Mouse (Mus musculus) bone marrow, adult 2 months (tissue): Measurements from ENCODE around the gene Fam76a. TPM values are rescaled to one million over a fixed set of nuclear protein-coding genes. Genes with fewer than 3 reads are reported as not detected.

ENCODE experiments used
- H3K27ac ChIP-seq: fragments of 200-500 bp; 2 replicates; pipeline ENCODE4 v1.5.1; 2012; ENCODE audit warnings: low read depth, mild to moderate bottlenecking, control low read depth, inconsistent platforms, low read length; ENCODE audit not compliant: control insufficient read depth, poor library complexity, insufficient read depth
- H3K4me1 ChIP-seq: fragments of 200-500 bp; 2 replicates; pipeline ENCODE4 v1.6.1; 2011; ENCODE audit warnings: low read length; ENCODE audit not compliant: control insufficient read depth, insufficient read depth
- H3K4me3 ChIP-seq: fragments of 200-500 bp; replicated peaks from 2 replicates; pipeline ENCODE3; 2011; ENCODE audit warnings: mild to moderate bottlenecking, low read depth, low read length, control low read depth; ENCODE audit not compliant: control insufficient read depth
- CTCF ChIP-seq: fragments of 200-500 bp; IDR thresholded peaks from 2 replicates; pipeline ENCODE4 v1.5.1; 2011; ENCODE audit warnings: low read length, control low read depth; ENCODE audit not compliant: control insufficient read depth, insufficient read depth
- POLR2A ChIP-seq: fragments of 200-500 bp; IDR thresholded peaks from 2 replicates; pipeline ENCODE4 v1.6.1; 2011; ENCODE audit warnings: low read depth, mild to moderate bottlenecking, control low read depth, low read length, borderline replicate concordance; ENCODE audit not compliant: control insufficient read depth
- WGBS: fragments of 180-500 bp; shearing (Covaris S2); methylation state at CpG from one replicate; pipeline ENCODE4 v1.1.7; 2018; 5-methylcytosine and 5-hydroxymethylcytosine counted together
- polyA plus RNA-seq: library from polyadenylated mRNA; stranded (reverse); fragments of >200 nt; gene quantifications from 2 replicates; pipeline ENCODE4 v1.2.4, GENCODE M21; 2011; ENCODE audit warnings: low replicate concordance; ENCODE audit not compliant: missing spikeins, insufficient read depth, insufficient read length

Fam76a gene
- polyA plus RNA-seq, 1 experiment = 19.1 TPM

DNA sequence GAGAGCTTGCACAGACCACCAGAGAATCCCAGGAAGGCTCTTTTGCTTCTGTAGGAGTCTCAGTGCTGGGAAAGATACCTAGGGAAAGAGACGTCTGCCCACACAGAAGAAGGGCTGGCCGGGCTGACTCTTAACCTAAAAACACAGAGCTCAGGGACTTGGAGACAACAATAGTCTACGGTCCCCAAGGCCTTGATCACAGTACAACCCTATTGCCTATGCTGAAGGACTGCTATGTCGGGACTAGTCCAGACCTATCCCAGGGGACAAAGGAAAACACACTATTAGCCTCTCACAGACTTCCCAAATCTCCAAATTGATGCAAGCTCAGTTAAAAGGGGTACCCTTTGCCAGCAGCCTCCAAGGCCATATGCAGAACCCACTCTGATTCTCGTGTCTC, 39.5 kb upstream of the Fam76a start:
- no peak overlapping the region for H3K4me3 ChIP-seq
- H3K27ac ChIP-seq = no peak overlapping the region
- no peak for TF ChIP-seq POLR2A
- no peak for TF ChIP-seq CTCF
- 71% methylated on average over 5 of the region's 5 CpGs for WGBS
- peaks cover 15% of the 10 kb centered on the region for H3K4me1 ChIP-seq

DNA sequence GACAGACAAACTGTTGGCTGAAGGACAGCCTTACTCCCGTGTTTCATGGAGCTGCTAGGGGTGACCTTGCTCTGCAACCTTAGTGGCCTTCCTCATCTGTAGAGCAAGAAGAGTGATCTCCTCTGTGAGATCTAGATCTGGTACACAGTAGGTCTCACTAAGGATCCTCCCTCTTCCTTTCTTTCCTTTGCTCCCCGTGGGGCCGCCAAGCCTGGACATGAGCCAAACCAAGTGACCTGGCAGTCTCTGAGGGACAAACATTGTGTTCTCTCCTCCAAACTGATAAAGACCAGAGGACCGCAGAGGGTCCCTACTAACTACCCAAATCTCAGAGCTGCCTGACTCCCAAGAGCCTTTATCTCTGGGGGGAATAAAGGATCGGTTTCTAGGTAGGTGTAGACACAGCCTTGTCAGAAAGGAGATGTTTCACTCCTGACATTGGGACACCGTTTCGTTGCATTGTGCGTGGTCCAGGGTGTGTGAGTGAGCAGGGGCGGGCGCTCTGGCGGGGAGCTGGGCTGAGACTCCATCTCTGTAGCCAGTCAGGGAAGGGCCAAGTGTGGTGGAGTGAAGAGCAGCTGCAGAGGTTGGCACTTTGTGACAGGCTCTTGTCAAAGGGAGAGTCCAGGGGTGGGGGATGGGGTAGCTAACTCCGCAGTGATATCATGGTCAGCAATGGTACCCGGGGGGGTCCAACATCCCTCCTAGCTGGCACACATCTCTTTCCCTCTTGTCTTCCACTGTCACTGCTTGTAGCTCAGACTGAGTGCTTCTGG, 38.7 kb upstream of the Fam76a start:
- Histone ChIP-seq H3K4me3 (no peak overlapping the region), H3K4me1 (peaks cover 15% of the 10 kb centered on the region), H3K27ac (peak overlapping the region; percentile 13; the same call in 1 of the 2 replicates)
- TF ChIP-seq POLR2A = no peak
- no peak for TF ChIP-seq CTCF
- 38% methylated on average over 13 of the region's 13 CpGs for WGBS

DNA sequence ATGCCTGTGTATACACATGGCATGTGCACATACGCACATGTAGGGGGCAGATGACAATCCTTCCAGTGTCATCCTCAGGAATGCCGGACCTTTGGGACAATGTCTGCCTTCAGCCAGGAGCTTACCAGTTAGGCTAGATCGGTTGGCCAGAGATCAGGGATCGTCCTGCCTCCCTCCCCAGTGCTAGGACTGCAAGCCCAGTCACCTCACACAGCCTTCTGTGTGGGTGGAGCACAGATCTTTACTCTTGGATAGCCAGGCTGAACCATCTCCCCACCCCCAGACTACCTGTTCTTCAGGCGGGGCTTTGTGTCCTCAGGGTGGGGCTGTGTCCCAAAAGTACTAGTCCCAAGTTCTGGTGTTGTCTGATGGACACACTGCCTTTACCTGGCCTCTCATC, 38.0 kb upstream of the Fam76a start:
- no peak for TF ChIP-seq CTCF
- TF ChIP-seq POLR2A = no peak
- Histone ChIP-seq H3K4me1 (peaks cover 15% of the 10 kb centered on the region), H3K27ac (peak overlapping the region; percentile 13; the same call in 1 of the 2 replicates), H3K4me3 (no peak overlapping the region)
- 81% methylated on average over 5 of the region's 5 CpGs for WGBS

DNA sequence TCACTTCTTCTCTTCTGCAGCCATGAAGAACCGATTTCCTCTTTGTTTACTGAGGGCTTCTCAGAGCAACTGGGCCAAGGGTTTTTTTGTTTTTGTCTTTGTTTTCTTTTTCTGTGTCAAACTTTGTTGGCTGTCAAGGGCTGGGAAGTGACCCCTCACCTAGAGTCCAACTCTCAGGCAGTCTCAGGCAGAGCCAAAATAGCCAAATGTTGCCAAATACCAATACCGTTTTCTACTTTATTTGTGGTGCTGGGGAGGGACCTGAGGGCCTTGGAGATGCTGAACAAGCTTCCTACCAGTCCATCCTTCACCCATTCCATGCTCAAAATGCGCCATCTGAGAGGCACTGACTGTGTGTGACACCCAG, 37.3 kb upstream of the Fam76a start:
- Histone ChIP-seq H3K4me3 (no peak overlapping the region), H3K27ac (peak overlapping the region; percentile 27; the same call in 1 of the 2 replicates), H3K4me1 (peaks cover 15% of the 10 kb centered on the region)
- 49% methylated on average over 3 of the region's 3 CpGs for WGBS
- TF ChIP-seq POLR2A = no peak
- TF ChIP-seq CTCF = no peak

DNA sequence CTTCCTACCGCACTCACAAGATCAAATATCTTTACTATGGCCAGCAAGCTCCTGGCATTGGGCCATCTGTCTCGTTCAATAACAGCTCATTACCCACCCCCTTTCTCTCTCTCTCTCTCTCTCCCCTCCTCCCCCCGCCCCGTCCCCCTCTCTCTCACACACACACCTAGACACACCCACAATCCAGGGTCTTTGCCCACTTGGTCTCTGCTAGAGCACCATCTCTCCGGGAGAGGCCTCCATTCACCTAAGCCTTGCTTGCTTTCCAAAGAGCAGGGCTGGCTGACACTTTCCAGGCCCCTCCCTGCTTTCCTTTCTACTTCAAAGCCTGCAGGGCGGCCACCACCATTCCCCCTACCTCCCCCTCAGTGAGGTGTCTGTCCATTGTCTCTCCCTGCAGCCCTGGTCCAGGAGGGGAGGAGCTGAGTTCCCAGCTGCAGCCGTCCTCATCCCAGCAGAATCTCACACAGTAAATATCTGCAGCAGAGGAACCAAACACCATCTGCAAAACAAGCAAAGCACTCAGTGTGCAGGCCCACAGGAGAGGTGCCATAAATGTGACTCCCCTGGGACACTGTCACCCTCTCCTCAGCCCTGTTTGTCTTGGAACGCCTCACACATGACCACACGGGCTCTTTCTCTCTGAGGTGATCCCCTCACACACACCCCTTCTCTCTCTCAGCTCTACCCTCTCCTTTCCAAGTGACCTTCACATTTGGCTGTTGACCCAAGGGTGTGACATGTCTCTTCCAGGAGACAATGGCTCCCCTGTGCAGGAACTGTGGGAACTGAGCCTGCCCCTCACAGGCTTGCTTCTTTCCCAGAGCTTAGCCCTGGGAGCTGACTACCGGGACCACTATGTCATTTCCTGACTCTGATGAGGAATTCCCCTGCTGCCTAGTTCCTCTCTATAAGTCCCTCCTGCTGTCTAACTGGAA, 36.7 kb upstream of the Fam76a start:
- H3K27ac ChIP-seq = peak overlapping the region; percentile 17
- no peak overlapping the region for H3K4me3 ChIP-seq
- peaks cover 15% of the 10 kb centered on the region for H3K4me1 ChIP-seq
- 62% methylated on average over 10 of the region's 10 CpGs for WGBS
- no peak for TF ChIP-seq CTCF
- TF ChIP-seq POLR2A = no peak

DNA sequence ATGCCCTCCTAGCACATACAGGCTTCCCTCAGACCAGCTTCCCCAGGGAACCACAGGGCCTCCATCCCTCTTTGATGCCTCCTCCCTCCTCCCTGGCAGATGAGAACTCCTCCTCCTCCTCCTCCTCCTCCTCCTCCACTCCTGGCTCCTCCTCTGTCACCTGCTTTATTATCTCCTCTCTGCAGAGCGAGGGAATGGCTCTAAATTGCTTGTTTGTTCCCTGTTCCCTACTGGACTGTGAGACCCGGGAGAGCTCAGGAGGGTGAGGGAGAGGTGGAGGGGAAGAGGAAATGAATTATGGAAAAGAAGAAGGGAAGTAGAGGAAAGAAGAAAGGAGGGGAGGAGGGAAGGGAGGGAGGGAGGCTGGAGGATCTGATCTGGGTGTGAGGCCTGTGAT, 33.0 kb upstream of the Fam76a start:
- Histone ChIP-seq H3K4me1 (peaks cover 9% of the 10 kb centered on the region), H3K27ac (no peak overlapping the region), H3K4me3 (no peak overlapping the region)
- TF ChIP-seq CTCF = no peak
- TF ChIP-seq POLR2A = no peak
- 48% methylated on average over 2 of the region's 2 CpGs for WGBS

DNA sequence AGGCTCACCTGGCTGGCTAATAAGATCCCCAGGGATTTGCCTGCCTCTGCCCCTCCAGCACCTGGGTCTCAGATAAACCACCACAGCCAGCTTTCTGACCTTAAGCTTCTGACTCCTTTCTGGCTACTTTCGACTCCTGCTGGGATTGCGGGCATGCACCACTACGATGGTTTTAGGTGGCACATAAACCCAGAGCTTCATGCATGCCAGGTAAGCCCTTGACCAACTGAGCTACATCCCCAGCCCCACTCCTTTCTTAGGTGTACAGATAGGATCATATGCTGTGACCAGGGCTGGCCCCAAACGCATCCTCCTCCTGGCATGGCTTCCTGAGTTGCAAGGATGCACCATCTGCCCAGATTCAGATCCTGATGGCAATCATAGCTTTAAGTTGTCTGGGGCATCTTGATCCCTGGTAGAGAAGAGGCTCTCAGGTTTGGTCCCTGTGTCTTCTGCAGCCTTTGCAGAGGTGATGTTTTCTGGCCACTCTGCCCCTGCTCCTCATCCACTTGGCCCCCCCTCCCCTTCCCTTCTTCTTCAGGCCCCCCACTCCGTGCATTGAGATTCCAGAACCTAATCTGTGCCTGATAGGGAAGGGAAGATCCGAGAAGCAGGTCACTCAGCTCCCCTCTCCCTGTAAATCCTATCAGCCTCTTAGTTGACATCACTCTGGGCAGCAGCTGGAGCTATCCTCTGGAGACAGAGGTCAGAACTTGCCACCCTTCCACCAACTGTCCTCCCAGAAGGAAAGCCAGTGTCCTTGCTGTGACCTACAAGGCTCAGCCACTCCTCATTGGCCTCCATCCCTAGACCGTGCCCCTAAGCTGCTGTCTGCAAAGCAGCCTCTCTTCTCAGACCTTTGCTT, 32.4 kb upstream of the Fam76a start:
- TF ChIP-seq CTCF (no peak), POLR2A (no peak)
- Histone ChIP-seq H3K27ac (no peak overlapping the region), H3K4me3 (no peak overlapping the region), H3K4me1 (peaks cover 5% of the 10 kb centered on the region)
- WGBS = 80% methylated on average over 7 of the region's 7 CpGs
